Comparison of ENCODE assay signal across 14 mouse cellular contexts in genomic region chr12:83597881-83598280, GRCm38 (mm10). TPM values are rescaled to one million over a fixed set of nuclear protein-coding genes. Genes with fewer than 3 reads are reported as not detected.
A peak's percentile ranks its signal among the peaks of the same experiment; 100 is the strongest.
DNase-seq lines count a peak whose midpoint lies in the region; ATAC-seq and TF ChIP-seq lines count a peak whose summit lies in the region.
"Had no signal": no experiment of that assay in that cellular context is flagged by ENCODE, and none has a peak within 500 bp of the region (broad histone marks: within the 10 kb centered on the region; RNA-seq: fewer than 3 reads in every experiment).

No protein-coding gene starts in this region.

- no peak overlapping the region for H3K4me2 ChIP-seq in forebrain, embryonic 12.5 days

- peak overlapping the region; percentile 92; the same call in 1 of the 2 replicates for H3K4me3 ChIP-seq in forebrain, embryonic 10.5 days
- H3K4me3 ChIP-seq in forebrain, embryonic 12.5 days (replicated peaks), result no peak overlapping the region
- H3K4me3 ChIP-seq in layer of hippocampus, adult 2 months, result no peak overlapping the region
- 0 out of 2 replicates have a peak overlapping the region, but pooled peaks have one; percentile 31 for H3K4me3 ChIP-seq in macrophage (ENCODE audit: inconsistent target)

- no peaks in the 10 kb centered on the region for H3K9me3 ChIP-seq in forebrain, embryonic 10.5 days
- H3K9me3 ChIP-seq in forebrain, embryonic 12.5 days, result no peaks in the 10 kb centered on the region
- H3K9me3 ChIP-seq: G1E; heart, embryonic 10.5 days; heart, embryonic 13.5 days had no signal

- H3K9ac ChIP-seq in forebrain, embryonic 12.5 days, result no peak overlapping the region
- H3K9ac ChIP-seq: forebrain, postnatal 0 days; hindbrain, embryonic 14.5 days had no signal

- H3K36me3 ChIP-seq in forebrain, embryonic 10.5 days (replicated peaks), result peaks cover 22% of the 10 kb centered on the region
- H3K36me3 ChIP-seq in forebrain, embryonic 12.5 days (replicated peaks), result peaks cover 20% of the 10 kb centered on the region
- no peaks in the 10 kb centered on the region; the same call in 1 of the 2 replicates for H3K36me3 ChIP-seq in macrophage (ENCODE audit: inconsistent target)

- no peak for TF ChIP-seq CTCF in layer of hippocampus, adult 2 months (conservative IDR thresholded peaks at IDR 0.05)

- ATAC-seq in forebrain, embryonic 12.5 days (ENCODE audit: low FRiP score), result no peak

- no peak overlapping the region for H3K27ac ChIP-seq in forebrain, embryonic 10.5 days
- H3K27ac ChIP-seq in forebrain, embryonic 12.5 days, result no peak overlapping the region
- peak overlapping the region; percentile 75; the same call in 1 of the 2 replicates for H3K27ac ChIP-seq in layer of hippocampus, adult 2 months
- H3K27ac ChIP-seq in macrophage, result no peak overlapping the region
- H3K27ac ChIP-seq: heart, embryonic 13.5 days; hindbrain, embryonic 14.5 days had no signal

- peaks cover 39% of the 10 kb centered on the region for H3K79me2 ChIP-seq in macrophage (ENCODE audit: inconsistent target)

- DNase-seq in forebrain, embryonic 10.5 days (ENCODE audit: extremely low spot score, low spot score), result no peak
- DNase-seq in layer of hippocampus, adult 2 months (ENCODE audit: low spot score in 2 of 2), result no peak
- no peak for DNase-seq in layer of hippocampus, adult 9-10 months (ENCODE audit: low spot score)
- no peak for DNase-seq in frontal cortex, postnatal 36 days (ENCODE audit: low spot score in 2 of 2)
- DNase-seq: forebrain, postnatal 0 days; gastrocnemius, postnatal 14 days had no signal

- peaks cover 12% of the 10 kb centered on the region for H3K4me1 ChIP-seq in forebrain, embryonic 10.5 days
- peaks cover 23% of the 10 kb centered on the region for H3K4me1 ChIP-seq in forebrain, embryonic 12.5 days

- no peaks in the 10 kb centered on the region for H3K27me3 ChIP-seq in forebrain, embryonic 10.5 days (ENCODE audit: poor library complexity, severe bottlenecking)
- H3K27me3 ChIP-seq in forebrain, embryonic 12.5 days, result no peaks in the 10 kb centered on the region
- H3K27me3 ChIP-seq: CH12.LX; heart, embryonic 13.5 days; Patski had no signal

- WGBS in forebrain, embryonic 10.5 days, result 86% methylated on average over 2 of the region's 2 CpGs
- WGBS in forebrain, embryonic 12.5 days, result 86% methylated on average over 2 of the region's 2 CpGs
- WGBS in macrophage (ENCODE audit: missing documents), result 95% methylated on average over 2 of the region's 2 CpGs

RNA-seq across cellular contexts. Expression of gene Zfyve1, which starts 0.9 kb away (rescaled TPM):
- 21.3 and 21.9 TPM in 2 replicates for polyA plus RNA-seq in forebrain, embryonic 10.5 days (2016; fragmentation: Nextera tagmentation; extraction: Ambion mirVana)
- 34.6 and 35.0 TPM in 2 replicates for polyA plus RNA-seq in forebrain, embryonic 12.5 days (2016; fragmentation: Nextera tagmentation; extraction: Ambion mirVana)
- total RNA-seq in layer of hippocampus, adult 2 months (2021), result 10 to 100 TPM; 42.6 to 45.9 TPM
- total RNA-seq in macrophage (2018; cell fraction: chromatin; rRNA removed), result 100 to 1,000 TPM in 22 of 26 experiments, 10 to 100 TPM in 4; 72.4 to 230 (median 126) TPM
- total RNA-seq in macrophage (2018; cell fraction: cytosol; rRNA removed), result 10 to 100 TPM; 13.9 to 39.7 (median 22.2) TPM
- 100 to 1,000 TPM in 7 of 26 experiments, 10 to 100 TPM in 19; 42.5 to 126 (median 69.5) TPM for total RNA-seq in macrophage (2018; cell fraction: nucleus; rRNA removed)
- polyA plus RNA-seq in macrophage (2018), result 12.2 to 25.3 TPM (median 16.1 TPM) in 3 replicates

RNA-seq across cellular contexts. Expression of gene Rbm25, which starts 33.2 kb away (rescaled TPM):
- polyA plus RNA-seq in forebrain, embryonic 10.5 days (2016; fragmentation: Nextera tagmentation; extraction: Ambion mirVana), result 294 and 319 TPM in 2 replicates
- polyA plus RNA-seq in forebrain, embryonic 12.5 days (2016; fragmentation: Nextera tagmentation; extraction: Ambion mirVana), result 300 and 313 TPM in 2 replicates
- 100 to 1,000 TPM; 130 to 143 TPM for total RNA-seq in layer of hippocampus, adult 2 months (2021)
- total RNA-seq in macrophage (2018; cell fraction: chromatin; rRNA removed), result 1,000 to 10,000 TPM in 22 of 26 experiments, 100 to 1,000 TPM in 4; 873 to 1,709 (median 1,160) TPM
- total RNA-seq in macrophage (2018; cell fraction: cytosol; rRNA removed), result 10 to 100 TPM; 27.7 to 81.2 (median 50.5) TPM
- 1,000 to 10,000 TPM in 1 of 26 experiments, 100 to 1,000 TPM in 25; 350 to 1,007 (median 643) TPM for total RNA-seq in macrophage (2018; cell fraction: nucleus; rRNA removed)
- polyA plus RNA-seq in macrophage (2018), result 77.7 to 115 TPM (median 79.6 TPM) in 3 replicates

Comparison
In these comparisons a context has a peak if more than half of its experiments do, and no peak if none do; other contexts are left out.
1. H3K4me3 ChIP-seq: peak in forebrain, embryonic 10.5 days (single experiment) and macrophage (single experiment); none in forebrain, embryonic 12.5 days (single experiment) and layer of hippocampus, adult 2 months (single experiment).